Mouse (Mus musculus) erythroblast, embryonic 14.5 days (primary cell): ENCODE measurements around the gene Gm49368.

Experiments
- GATA1 ChIP-seq: IDR thresholded peaks from 2 replicates; pipeline ENCODE4 v1.6.1; 2012; ENCODE audit warnings: low read length, inconsistent platforms, mixed read lengths
- TAL1 ChIP-seq: IDR thresholded peaks from 3 replicates; pipeline ENCODE4 v1.6.1; 2012; ENCODE audit warnings: low read length, inconsistent platforms, mixed read lengths

DNA sequence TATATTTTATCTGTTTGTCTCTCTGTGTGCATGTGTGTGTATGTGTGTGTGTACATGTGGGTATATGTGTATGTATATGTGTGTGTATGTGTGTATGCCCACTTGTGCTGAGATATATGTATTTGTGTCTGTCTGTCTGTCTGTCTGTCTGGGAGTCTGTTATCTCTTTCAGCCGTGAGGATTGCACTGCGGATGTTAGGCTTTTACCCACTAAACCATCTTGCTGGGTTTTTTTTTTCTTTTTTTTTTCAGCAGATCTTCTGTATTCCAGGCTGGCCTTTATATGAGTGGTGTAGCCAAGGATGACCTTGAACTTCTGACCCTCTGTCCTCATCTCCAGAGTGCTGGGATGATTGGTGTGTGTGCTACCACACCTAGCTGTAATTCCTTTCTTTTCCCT lies 13.2 kb upstream of the Gm49368 start:
- TF ChIP-seq GATA1 (no peak), TAL1 (no peak)
